Mouse (Mus musculus): ENCODE measurements at regions not wholly inside any gene's neighbourhood (a gene's known extent, or its start where the extent isn't known, plus 50 kb on each side); places are given as distances from the start of the nearest gene placed in this dataset.

- DNase-seq (ENCODE audit: low spot score): peak; percentile 28
Observed at GRCm38 (mm10) chr8:9048116-9048515, 357.8 kb upstream of the Arglu1 start.

- no peak for DNase-seq (ENCODE audit: low spot score)
Observed at GRCm38 (mm10) chr8:9042835-9043792, 352.8 kb upstream of the Arglu1 start.

GRCm38 (mm10) chr8:9029156-9029555, 338.8 kb upstream of the Arglu1 start:
- DNase-seq (ENCODE audit: low spot score): no peak

GRCm38 (mm10) chr8:9027672-9028071, 337.4 kb upstream of the Arglu1 start:
- DNase-seq (ENCODE audit: low spot score): no peak

GRCm38 (mm10) chr8:9025872-9026271, 335.6 kb upstream of the Arglu1 start:
- no peak for DNase-seq (ENCODE audit: low spot score)

- DNase-seq (ENCODE audit: low spot score): no peak
Observed at GRCm38 (mm10) chr8:9025378-9025777, 335.1 kb upstream of the Arglu1 start.

GRCm38 (mm10) chr8:9020744-9021143, 330.4 kb upstream of the Arglu1 start:
- DNase-seq (ENCODE audit: low spot score): no peak

GRCm38 (mm10) chr8:9020180-9020579, 329.9 kb upstream of the Arglu1 start:
- DNase-seq (ENCODE audit: low spot score): no peak

- no peak for DNase-seq (ENCODE audit: low spot score)
Observed at GRCm38 (mm10) chr8:9011785-9012510, 321.6 kb upstream of the Arglu1 start.

GRCm38 (mm10) chr8:9008006-9008780, 317.9 kb upstream of the Arglu1 start:
- DNase-seq (ENCODE audit: low spot score): no peak

GRCm38 (mm10) chr8:8999914-9000313, 309.6 kb upstream of the Arglu1 start:
- no peak for DNase-seq (ENCODE audit: low spot score)

GRCm38 (mm10) chr8:8997621-8998020, 307.3 kb upstream of the Arglu1 start:
- DNase-seq (ENCODE audit: low spot score): no peak

- DNase-seq (ENCODE audit: low spot score): peak; percentile 72
Observed at GRCm38 (mm10) chr8:8994596-8995189, 304.4 kb upstream of the Arglu1 start.

- peak; percentile 39 for DNase-seq (ENCODE audit: low spot score)
Observed at GRCm38 (mm10) chr8:8994008-8994407, 303.7 kb upstream of the Arglu1 start.

- peak; percentile 89 for DNase-seq (ENCODE audit: low spot score)
Observed at GRCm38 (mm10) chr8:8992461-8993032, 302.2 kb upstream of the Arglu1 start.

GRCm38 (mm10) chr8:8991026-8991425, 300.7 kb upstream of the Arglu1 start:
- DNase-seq (ENCODE audit: low spot score): no peak

- peak; percentile 59 for DNase-seq (ENCODE audit: low spot score)
Observed at GRCm38 (mm10) chr8:8986068-8986467, 295.7 kb upstream of the Arglu1 start.

GRCm38 (mm10) chr8:8985395-8985794, 295.1 kb upstream of the Arglu1 start:
- DNase-seq (ENCODE audit: low spot score): no peak

GRCm38 (mm10) chr8:8984829-8985251, 294.5 kb upstream of the Arglu1 start:
- peak; percentile 28 for DNase-seq (ENCODE audit: low spot score)

- DNase-seq (ENCODE audit: low spot score): no peak
Observed at GRCm38 (mm10) chr8:8984159-8984828, 294.0 kb upstream of the Arglu1 start.

GRCm38 (mm10) chr8:8983133-8983661, 292.9 kb upstream of the Arglu1 start:
- DNase-seq (ENCODE audit: low spot score): no peak
